Mouse (Mus musculus) liver, adult 2 months (tissue): ENCODE measurements around the gene Ncan.

Experiments used
- CTCF ChIP-seq: fragments of 200-500 bp; IDR thresholded peaks from 2 replicates; pipeline ENCODE4 v1.5.1; 2011; ENCODE audit warnings: low read depth, low read length, control low read depth
- POLR2A ChIP-seq: fragments of 200-500 bp; IDR thresholded peaks from 2 replicates; pipeline ENCODE4 v1.6.1; 2011; ENCODE audit warnings: low read length, control low read depth; ENCODE audit not compliant: insufficient read depth; ENCODE audit errors: extremely low read depth

- TF ChIP-seq CTCF (no peak), POLR2A (no peak)
Observed at GRCm38 (mm10) chr8:70158069-70158853, 37.6 kb upstream of the Ncan start.
